Mouse (Mus musculus) ovary, adult 18-20 months (tissue): ENCODE results near the gene Brca2.
A peak's percentile ranks its signal among the peaks of the same experiment; 100 is the strongest.
"Not testable (repeated sequence)": the region's sequence is repeated elsewhere in the genome, so short reads cannot be mapped to it uniquely, and the experiment has no call there.

Experiments
- DNase-seq: peaks from one replicate; pipeline ENCODE4 v3.0.0; 2022; ENCODE audit warnings: low spot score, mixed read lengths

The Brca2 gene

GRCm38 (mm10) chr5:150521937-150522866 lies at the start of gene Brca2:
Gene Brca2, plus strand, starts transcription at chr5:150522630.
- DNase-seq: peak; percentile 79

- no peak for DNase-seq
Observed at GRCm38 (mm10) chr5:150477364-150477763, 45.1 kb upstream of the Brca2 start.

GRCm38 (mm10) chr5:150478612-150479011 lies 43.8 kb upstream of the Brca2 start:
- no peak for DNase-seq

GRCm38 (mm10) chr5:150485198-150485597 lies 37.2 kb upstream of the Brca2 start:
- no peak for DNase-seq

GRCm38 (mm10) chr5:150490285-150490684 lies 32.1 kb upstream of the Brca2 start:
- DNase-seq: no peak

GRCm38 (mm10) chr5:150490821-150491220 lies 31.6 kb upstream of the Brca2 start:
- no peak for DNase-seq

GRCm38 (mm10) chr5:150491573-150492173 lies 30.8 kb upstream of the Brca2 start:
- DNase-seq: not testable (repeated sequence)

- DNase-seq: no peak
Observed at GRCm38 (mm10) chr5:150495792-150496191, 26.6 kb upstream of the Brca2 start.

GRCm38 (mm10) chr5:150510451-150511225 lies 11.8 kb upstream of the Brca2 start:
- no peak for DNase-seq

- DNase-seq: no peak
Observed at GRCm38 (mm10) chr5:150513264-150513663, 9.2 kb upstream of the Brca2 start.

- DNase-seq: no peak
Observed at GRCm38 (mm10) chr5:150514027-150514426, 8.4 kb upstream of the Brca2 start.

GRCm38 (mm10) chr5:150518064-150518463 lies 4.4 kb upstream of the Brca2 start, which contains the start of gene Zar1l:
Gene Zar1l, minus strand, starts transcription at chr5:150518164.
- no peak for DNase-seq

- DNase-seq: no peak
Observed at GRCm38 (mm10) chr5:150519551-150519950, 2.9 kb upstream of the Brca2 start.

- no peak for DNase-seq
Observed at GRCm38 (mm10) chr5:150522867-150523234, 421 bp downstream of the Brca2 start.

- no peak for DNase-seq
Observed at GRCm38 (mm10) chr5:150525239-150525638, 2.8 kb downstream of the Brca2 start.

GRCm38 (mm10) chr5:150541302-150541701 lies 18.9 kb downstream of the Brca2 start:
- no peak for DNase-seq

GRCm38 (mm10) chr5:150543184-150543583 lies 20.8 kb downstream of the Brca2 start:
- DNase-seq: no peak

GRCm38 (mm10) chr5:150551637-150552036 lies 29.2 kb downstream of the Brca2 start:
- no peak for DNase-seq

GRCm38 (mm10) chr5:150559519-150560103 lies 37.2 kb downstream of the Brca2 start:
- DNase-seq: no peak

- no peak for DNase-seq
Observed at GRCm38 (mm10) chr5:150560851-150561250, 38.4 kb downstream of the Brca2 start.

- DNase-seq: no peak
Observed at GRCm38 (mm10) chr5:150561376-150561775, 38.9 kb downstream of the Brca2 start.

- DNase-seq: no peak
Observed at GRCm38 (mm10) chr5:150561783-150562182, 39.4 kb downstream of the Brca2 start.
